Mouse (Mus musculus): ENCODE results near the gene Ash1l.

GRCm38 (mm10) chr3:89125981-89126380, 175.6 kb downstream of the Ash1l start:
- no peak for TF ChIP-seq CTCF (IDR thresholded peaks at IDR 0.05; ENCODE audit: extremely low read depth, insufficient read length, insufficient replicate concordance, low read depth, low read length)
- TF ChIP-seq POLR2A (IDR thresholded peaks at IDR 0.05; ENCODE audit: low read depth, low read length) = no peak
